10 mouse cellular contexts compared by ENCODE assay signal in genomic region chr6:42309816-42310378, GRCm38 (mm10). TPM values are rescaled to one million over a fixed set of nuclear protein-coding genes. Genes with fewer than 3 reads are reported as not detected.
DNase-seq lines count a peak whose midpoint lies in the region; ATAC-seq and TF ChIP-seq lines count a peak whose summit lies in the region.
"Had no signal": no experiment of that assay in that cellular context is flagged by ENCODE, and none has a peak within 500 bp of the region (broad histone marks: within the 10 kb centered on the region; RNA-seq: fewer than 3 reads in every experiment).

No protein-coding gene starts in this region.

- H3K27me3 ChIP-seq in heart, postnatal 0 days (ENCODE audit: control insufficient read depth, insufficient read depth, low read length), result no peaks in the 10 kb centered on the region
- no peaks in the 10 kb centered on the region for H3K27me3 ChIP-seq in midbrain, embryonic 12.5 days
- no peaks in the 10 kb centered on the region for H3K27me3 ChIP-seq in midbrain, embryonic 15.5 days (replicated peaks)
- H3K27me3 ChIP-seq: forebrain, embryonic 15.5 days had no signal

- H3K9me3 ChIP-seq in heart, postnatal 0 days (replicated peaks; ENCODE audit: control insufficient read depth, low read length), result no peaks in the 10 kb centered on the region
- no peaks in the 10 kb centered on the region for H3K9me3 ChIP-seq in midbrain, embryonic 12.5 days
- H3K9me3 ChIP-seq in midbrain, embryonic 15.5 days, result no peaks in the 10 kb centered on the region
- H3K9me3 ChIP-seq: forebrain, embryonic 15.5 days had no signal

- TF ChIP-seq EP300 in heart, postnatal 0 days (IDR thresholded peaks at IDR 0.05; ENCODE audit: low read depth), result no peak

- no peaks in the 10 kb centered on the region for H3K4me1 ChIP-seq in heart, postnatal 0 days (ENCODE audit: control insufficient read depth, insufficient read depth)
- no peaks in the 10 kb centered on the region for H3K4me1 ChIP-seq in midbrain, embryonic 12.5 days
- no peaks in the 10 kb centered on the region for H3K4me1 ChIP-seq in midbrain, embryonic 15.5 days
- H3K4me1 ChIP-seq: forebrain, embryonic 15.5 days had no signal

- H3K27ac ChIP-seq in heart, postnatal 0 days (ENCODE audit: low read depth), result no peak overlapping the region
- no peak overlapping the region for H3K27ac ChIP-seq in midbrain, embryonic 12.5 days (replicated peaks)
- H3K27ac ChIP-seq in midbrain, embryonic 15.5 days, result no peak overlapping the region
- H3K27ac ChIP-seq: forebrain, embryonic 15.5 days had no signal

- no peak for ATAC-seq in heart, postnatal 0 days (ENCODE audit: insufficient read depth, low read depth)
- 0 out of 2 replicates have a peak, but pooled peaks have one; percentile 38 for ATAC-seq in midbrain, embryonic 12.5 days (ENCODE audit: low FRiP score, low read depth)
- ATAC-seq in midbrain, embryonic 15.5 days (replicated peaks), result no peak
- ATAC-seq: forebrain, embryonic 15.5 days had no signal

- H3K4me2 ChIP-seq in heart, postnatal 0 days (ENCODE audit: low read depth, low read length), result no peak overlapping the region
- H3K4me2 ChIP-seq in midbrain, embryonic 12.5 days (replicated peaks), result no peak overlapping the region
- H3K4me2 ChIP-seq in midbrain, embryonic 15.5 days, result no peak overlapping the region
- H3K4me2 ChIP-seq: forebrain, embryonic 15.5 days had no signal

- intact Hi-C loops in heart, postnatal 25 days (cut with DNase I), result no loop called here

- no peak overlapping the region for H3K4me3 ChIP-seq in heart, postnatal 0 days (ENCODE audit: low read depth, low read length)
- no peak overlapping the region for H3K4me3 ChIP-seq in midbrain, embryonic 12.5 days
- H3K4me3 ChIP-seq in midbrain, embryonic 15.5 days, result no peak overlapping the region
- H3K4me3 ChIP-seq: forebrain, embryonic 15.5 days had no signal

- 47% methylated on average over 8 of the region's 8 CpGs for WGBS in heart, postnatal 0 days
- WGBS in midbrain, embryonic 12.5 days, result 54% methylated on average over 8 of the region's 8 CpGs
- 50% methylated on average over 8 of the region's 8 CpGs for WGBS in midbrain, embryonic 15.5 days

- TF ChIP-seq CTCF in heart, postnatal 0 days (IDR thresholded peaks at IDR 0.05; ENCODE audit: low read depth), result peak; percentile 41

- H3K9ac ChIP-seq in heart, postnatal 0 days (replicated peaks; ENCODE audit: low read depth, low read length), result no peak overlapping the region
- no peak overlapping the region for H3K9ac ChIP-seq in midbrain, embryonic 12.5 days (replicated peaks)
- no peak overlapping the region for H3K9ac ChIP-seq in midbrain, embryonic 15.5 days
- H3K9ac ChIP-seq: forebrain, embryonic 15.5 days had no signal

- no peak for DNase-seq in heart, postnatal 0 days (ENCODE audit: low spot score)
- no peak for DNase-seq in heart, postnatal 25 days (ENCODE audit: low spot score)
- DNase-seq in cerebellum, postnatal 25 days, result peak; percentile 55 to 73
- DNase-seq in kidney, postnatal 36 days, result peak; percentile 11 to 48
- DNase-seq in ovary, postnatal 14 days (ENCODE audit: low spot score), result no peak
- DNase-seq: heart, postnatal 14 days; lung, postnatal 10 days had no signal

- peaks cover 15% of the 10 kb centered on the region; the same call in 1 of the 2 replicates for H3K36me3 ChIP-seq in heart, postnatal 0 days (replicated peaks; ENCODE audit: control insufficient read depth, insufficient read depth, low read length)
- H3K36me3 ChIP-seq in midbrain, embryonic 12.5 days, result peaks cover 69% of the 10 kb centered on the region
- H3K36me3 ChIP-seq in midbrain, embryonic 15.5 days (replicated peaks), result peaks cover 18% of the 10 kb centered on the region; the same call in 1 of the 2 replicates

RNA-seq across cellular contexts. Expression of gene Fam131b, which starts 14.5 kb away (rescaled TPM):
- 0.88 and 1.4 TPM in 2 replicates for total RNA-seq in heart, postnatal 0 days (2014; rRNA removed; ENCODE audit: low replicate concordance)
- polyA plus RNA-seq in heart, postnatal 0 days (2015; fragmentation: Nextera tagmentation; extraction: Ambion mirVana), result 0.08 TPM in 2 replicates
- 1 to 10 TPM in 1 of 2 experiments, under 1 TPM in 1; 0.59 to 1.1 TPM for total RNA-seq in heart, postnatal 25 days (2021)
- 4.2 and 4.9 TPM in 2 replicates for polyA plus RNA-seq in midbrain, embryonic 12.5 days (2016; fragmentation: Nextera tagmentation; extraction: Ambion mirVana)
- 7.4 and 8.0 TPM in 2 replicates for polyA plus RNA-seq in midbrain, embryonic 15.5 days (2015; fragmentation: Nextera tagmentation; extraction: Ambion mirVana)

RNA-seq across cellular contexts. Expression of gene Clcn1, which starts 23.4 kb away (rescaled TPM):
- total RNA-seq in heart, postnatal 0 days (2014; rRNA removed; ENCODE audit: low replicate concordance), result 0.04 TPM in 1 of 2 replicates, not detected in the other
- 0.44 and 0.64 TPM in 2 replicates for polyA plus RNA-seq in heart, postnatal 0 days (2015; fragmentation: Nextera tagmentation; extraction: Ambion mirVana)
- total RNA-seq in heart, postnatal 25 days (2021), result 1 to 10 TPM; 4.3 to 4.9 TPM
- polyA plus RNA-seq in midbrain, embryonic 12.5 days (2016; fragmentation: Nextera tagmentation; extraction: Ambion mirVana), result 1.3 and 1.8 TPM in 2 replicates
- polyA plus RNA-seq in midbrain, embryonic 15.5 days (2015; fragmentation: Nextera tagmentation; extraction: Ambion mirVana), result 1.7 and 2.6 TPM in 2 replicates

RNA-seq across cellular contexts. Expression of gene Zyx, which starts 39.5 kb away (rescaled TPM):
- 96.2 and 140 TPM in 2 replicates for total RNA-seq in heart, postnatal 0 days (2014; rRNA removed; ENCODE audit: low replicate concordance)
- 86.4 and 89.9 TPM in 2 replicates for polyA plus RNA-seq in heart, postnatal 0 days (2015; fragmentation: Nextera tagmentation; extraction: Ambion mirVana)
- 10 to 100 TPM; 57.1 to 59.8 TPM for total RNA-seq in heart, postnatal 25 days (2021)
- polyA plus RNA-seq in midbrain, embryonic 12.5 days (2016; fragmentation: Nextera tagmentation; extraction: Ambion mirVana), result 66.7 and 71.5 TPM in 2 replicates
- polyA plus RNA-seq in midbrain, embryonic 15.5 days (2015; fragmentation: Nextera tagmentation; extraction: Ambion mirVana), result 54.9 and 56.0 TPM in 2 replicates

RNA-seq across cellular contexts. Expression of gene Casp2, which starts 45.1 kb away (rescaled TPM):
- 25.8 and 39.6 TPM in 2 replicates for total RNA-seq in heart, postnatal 0 days (2014; rRNA removed; ENCODE audit: low replicate concordance)
- 14.9 and 15.2 TPM in 2 replicates for polyA plus RNA-seq in heart, postnatal 0 days (2015; fragmentation: Nextera tagmentation; extraction: Ambion mirVana)
- total RNA-seq in heart, postnatal 25 days (2021), result 10 to 100 TPM; 10.5 to 11.7 TPM
- 76.0 and 79.5 TPM in 2 replicates for polyA plus RNA-seq in midbrain, embryonic 12.5 days (2016; fragmentation: Nextera tagmentation; extraction: Ambion mirVana)
- polyA plus RNA-seq in midbrain, embryonic 15.5 days (2015; fragmentation: Nextera tagmentation; extraction: Ambion mirVana), result 45.9 and 47.7 TPM in 2 replicates

RNA-seq across cellular contexts. Expression of gene Tmem139, which starts 48.1 kb away (rescaled TPM):
- total RNA-seq in heart, postnatal 0 days (2014; rRNA removed; ENCODE audit: low replicate concordance), result not detected in 2 replicates
- 0.10 and 0.26 TPM in 2 replicates for polyA plus RNA-seq in heart, postnatal 0 days (2015; fragmentation: Nextera tagmentation; extraction: Ambion mirVana)
- under 1 TPM in 1 of 2 experiments, not detected in 1; 0.29 TPM for total RNA-seq in heart, postnatal 25 days (2021)
- polyA plus RNA-seq in midbrain, embryonic 12.5 days (2016; fragmentation: Nextera tagmentation; extraction: Ambion mirVana), result 0.26 TPM in 1 of 2 replicates, not detected in the other
- not detected in 2 replicates for polyA plus RNA-seq in midbrain, embryonic 15.5 days (2015; fragmentation: Nextera tagmentation; extraction: Ambion mirVana)
- total RNA-seq: heart, postnatal 14 days had no signal

Comparison
In these comparisons a context has a peak if more than half of its experiments do, and no peak if none do; other contexts are left out.
1. DNase-seq: peak in cerebellum, postnatal 25 days (2 of 2) and kidney, postnatal 36 days (2 of 2); none in heart, postnatal 0 days (single experiment), heart, postnatal 25 days (single experiment) and ovary, postnatal 14 days (single experiment).